Mouse (Mus musculus) embryo, embryonic 9.5 days (tissue): Measurements from ENCODE around the gene Pum2.

Experiments
- DNase-seq: peaks from one replicate; pipeline ENCODE4 v3.0.0-alpha.2; 2017; ENCODE audit errors: extremely low spot score

Gene Pum2

GRCm38 (mm10) chr12:8793410-8794051 lies 119.6 kb downstream of the Pum2 start:
- DNase-seq: no peak

DNA sequence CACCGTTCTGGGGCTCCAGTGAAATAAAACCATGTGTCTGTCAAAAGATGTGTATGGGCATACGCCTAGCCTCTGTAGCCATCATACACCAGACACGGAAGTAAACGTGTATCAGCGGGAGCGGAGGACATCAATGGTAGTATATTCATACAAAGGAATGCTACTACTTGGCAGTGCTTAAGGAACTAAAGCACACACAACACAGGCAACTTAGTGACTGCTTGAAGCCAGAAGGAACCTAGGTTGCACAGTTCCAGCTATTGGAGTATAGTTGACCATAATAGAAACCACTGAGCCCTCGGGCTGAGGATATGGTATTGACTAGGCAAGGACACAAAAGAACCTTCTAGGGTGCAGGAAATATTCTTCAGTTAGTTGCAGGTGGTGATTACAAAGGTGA lies 124.0 kb downstream of the Pum2 start:
- no peak for DNase-seq

GRCm38 (mm10) chr12:8798486-8799020 lies 124.6 kb downstream of the Pum2 start:
- no peak for DNase-seq
